Mouse (Mus musculus) limb, embryonic 14.5 days (tissue): ENCODE measurements around the gene Ppp1r3e. TPM values are rescaled to one million over a fixed set of nuclear protein-coding genes. Genes with fewer than 3 reads are reported as not detected.

Experiments used
- ATAC-seq: fragments of 200-750 bp; cut with Nextera tagmentation; 2 replicates; pipeline ENCODE4 v1.8.0; 2017; ENCODE audit warnings: low read depth, moderate number of reproducible peaks, moderate TSS enrichment; ENCODE audit not compliant: low FRiP score
- DNase-seq: peaks from one replicate; pipeline ENCODE4 v3.0.0-alpha.2; 2015; ENCODE audit warnings: low spot score
- H3K27ac ChIP-seq: fragments of 300-500 bp; sonication (generic); replicated peaks from 2 replicates; pipeline ENCODE4 v1.5.1; 2014; ENCODE audit warnings: low read depth, mild to moderate bottlenecking, low read length, moderate library complexity, mixed read lengths
- H3K27me3 ChIP-seq: fragments of 300-500 bp; sonication (generic); 2 replicates; pipeline ENCODE4 v1.6.1; 2014; ENCODE audit warnings: low read length, mixed read lengths; ENCODE audit not compliant: control insufficient read depth, insufficient read depth
- H3K36me3 ChIP-seq: fragments of 300-500 bp; sonication (generic); 2 replicates; pipeline ENCODE4 v1.6.1; 2014; ENCODE audit warnings: mild to moderate bottlenecking, low read length, moderate library complexity, mixed read lengths; ENCODE audit not compliant: control insufficient read depth, insufficient read depth
- H3K4me1 ChIP-seq: fragments of 300-500 bp; sonication (generic); 2 replicates; pipeline ENCODE4 v1.6.1; 2014; ENCODE audit warnings: antibody characterized with exemption, low read length, mixed read lengths; ENCODE audit not compliant: control insufficient read depth, insufficient read depth
- H3K4me2 ChIP-seq: fragments of 300-500 bp; sonication (generic); replicated peaks from 2 replicates; pipeline ENCODE4 v1.6.1; 2014; ENCODE audit warnings: low read depth, mild to moderate bottlenecking, low read length, moderate library complexity; ENCODE audit not compliant: severe bottlenecking
- H3K4me3 ChIP-seq: fragments of 300-500 bp; sonication (generic); replicated peaks from 2 replicates; pipeline ENCODE4 v1.5.1; 2014; ENCODE audit warnings: low read length
- H3K9ac ChIP-seq: fragments of 300-500 bp; sonication (generic); 2 replicates; pipeline ENCODE4 v1.6.1; 2014; ENCODE audit warnings: mild to moderate bottlenecking, low read depth, low read length, moderate library complexity; ENCODE audit not compliant: severe bottlenecking
- H3K9me3 ChIP-seq: fragments of 300-500 bp; sonication (generic); 2 replicates; pipeline ENCODE4 v1.6.1; 2016; ENCODE audit warnings: low read length; ENCODE audit not compliant: control insufficient read depth
- POLR2A ChIP-seq: fragments of 200-500 bp; IDR thresholded peaks from 2 replicates; pipeline ENCODE4 v1.8.0; 2012; ENCODE audit warnings: inconsistent platforms, mild to moderate bottlenecking, moderate library complexity, borderline replicate concordance; ENCODE audit not compliant: insufficient read depth, insufficient read length; ENCODE audit errors: extremely low read depth
- WGBS: fragments of 180-500 bp; shearing (Covaris S2); extraction: QIAGEN DNeasy Blood & Tissue Kit; methylation state at CpG from one replicate; pipeline ENCODE4 v1.1.7; 2014; 5-methylcytosine and 5-hydroxymethylcytosine counted together
- polyA plus RNA-seq, 2 experiments: library from polyadenylated mRNA; depleted of rRNA in 1 of 2; stranded (reverse) in 1 of 2; unstranded in 1 of 2; fragments of >200 nt; fragmentation: Nextera tagmentation in 1 of 2; extraction: Ambion mirVana in 1 of 2; gene quantifications; 2 replicates each; pipeline versions ENCODE4 v1.2.1 to v1.2.3; 2012 to 2014

The Ppp1r3e gene
- polyA plus RNA-seq, 2 experiments: 1.4 to 8.0 TPM

- TF ChIP-seq POLR2A: no peak
- Histone ChIP-seq H3K4me3 (no peak overlapping the region), H3K27ac (no peak overlapping the region), H3K9me3 (no peaks in the 10 kb centered on the region), H3K4me2 (no peak overlapping the region), H3K36me3 (peaks cover 34% of the 10 kb centered on the region), H3K4me1 (no peaks in the 10 kb centered on the region), H3K9ac (no peak overlapping the region), H3K27me3 (no peaks in the 10 kb centered on the region)
- DNase-seq (no peak), ATAC-seq (no peak)
- WGBS: 90% methylated on average over 9 of the region's 9 CpGs
These were observed 19.5 kb downstream of the Ppp1r3e start for GRCm38 (mm10) chr14:54857891-54858290.

GRCm38 (mm10) chr14:54856703-54857102 is 20.6 kb downstream of the Ppp1r3e start:
- H3K9me3 ChIP-seq: no peaks in the 10 kb centered on the region
- H3K27me3 ChIP-seq: no peaks in the 10 kb centered on the region
- no peak overlapping the region for H3K4me3 ChIP-seq
- no peak for TF ChIP-seq POLR2A
- no peak overlapping the region for H3K27ac ChIP-seq
- H3K4me1 ChIP-seq: no peaks in the 10 kb centered on the region
- H3K4me2 ChIP-seq: no peak overlapping the region
- H3K9ac ChIP-seq: no peak overlapping the region
- peaks cover 34% of the 10 kb centered on the region for H3K36me3 ChIP-seq
- no peak for DNase-seq
- no peak for ATAC-seq
- 81% methylated on average over 7 of the region's 7 CpGs for WGBS

- Histone ChIP-seq H3K27me3 (no peaks in the 10 kb centered on the region), H3K36me3 (peaks cover 34% of the 10 kb centered on the region), H3K27ac (no peak overlapping the region), H3K4me1 (no peaks in the 10 kb centered on the region), H3K9me3 (no peaks in the 10 kb centered on the region), H3K4me2 (no peak overlapping the region), H3K4me3 (no peak overlapping the region), H3K9ac (no peak overlapping the region)
- DNase-seq (no peak), ATAC-seq (no peak)
- WGBS: 94% methylated on average over 3 of the region's 3 CpGs
- no peak for TF ChIP-seq POLR2A
These were observed 21.6 kb downstream of the Ppp1r3e start for GRCm38 (mm10) chr14:54855726-54856125.

- DNase-seq: peak; percentile 78
- no peaks in the 10 kb centered on the region for H3K27me3 ChIP-seq
- no peak overlapping the region for H3K4me3 ChIP-seq
- ATAC-seq: no peak
- H3K36me3 ChIP-seq: no peaks in the 10 kb centered on the region
- no peak overlapping the region for H3K4me2 ChIP-seq
- TF ChIP-seq POLR2A: no peak
- H3K27ac ChIP-seq: no peak overlapping the region
- no peak overlapping the region for H3K9ac ChIP-seq
- H3K4me1 ChIP-seq: no peaks in the 10 kb centered on the region
- no peaks in the 10 kb centered on the region for H3K9me3 ChIP-seq
- 4% methylated on average over 4 of the region's 4 CpGs for WGBS
These were observed 33.9 kb downstream of the Ppp1r3e start for GRCm38 (mm10) chr14:54843461-54843860.

- Histone ChIP-seq H3K27ac (no peak overlapping the region), H3K4me2 (no peak overlapping the region), H3K27me3 (no peaks in the 10 kb centered on the region), H3K9me3 (no peaks in the 10 kb centered on the region), H3K4me1 (no peaks in the 10 kb centered on the region), H3K36me3 (no peaks in the 10 kb centered on the region), H3K9ac (no peak overlapping the region), H3K4me3 (no peak overlapping the region)
- TF ChIP-seq POLR2A: no peak
- 54% methylated on average over 1 of the region's 1 CpGs for WGBS
- no peak for DNase-seq
- ATAC-seq: no peak
These were observed 53.6 kb downstream of the Ppp1r3e start for GRCm38 (mm10) chr14:54823716-54824115.

Other genes starting within 250 kb of the Ppp1r3e start
- gene Gm17606, start 236.6 kb downstream of the Ppp1r3e start, polyA plus RNA-seq (2012; rRNA removed): not detected in 2 replicates
- gene Gm17606, start 236.6 kb downstream of the Ppp1r3e start, polyA plus RNA-seq (2014; fragmentation: Nextera tagmentation; extraction: Ambion mirVana): not detected in 2 replicates
- gene Cdh24, start 236.2 kb downstream of the Ppp1r3e start, polyA plus RNA-seq (2012; rRNA removed): 50.0 and 74.9 TPM in 2 replicates
- gene Cdh24, start 236.2 kb downstream of the Ppp1r3e start, polyA plus RNA-seq (2014; fragmentation: Nextera tagmentation; extraction: Ambion mirVana): 5.7 and 6.4 TPM in 2 replicates
- 75.3 and 82.3 TPM in 2 replicates for gene 1700123O20Rik, start 191.3 kb downstream of the Ppp1r3e start, polyA plus RNA-seq (2012; rRNA removed)
- 86.9 and 90.2 TPM in 2 replicates for gene 1700123O20Rik, start 191.3 kb downstream of the Ppp1r3e start, polyA plus RNA-seq (2014; fragmentation: Nextera tagmentation; extraction: Ambion mirVana)
- 280 and 297 TPM in 2 replicates for gene Acin1, start 190.6 kb downstream of the Ppp1r3e start, polyA plus RNA-seq (2012; rRNA removed)
- 99.4 and 118 TPM in 2 replicates for gene Acin1, start 190.6 kb downstream of the Ppp1r3e start, polyA plus RNA-seq (2014; fragmentation: Nextera tagmentation; extraction: Ambion mirVana)
- gene Gm29776, start 178.7 kb downstream of the Ppp1r3e start, polyA plus RNA-seq (2012; rRNA removed): 0.04 and 0.06 TPM in 2 replicates
- 0.21 TPM in 1 of 2 replicates, not detected in the other for gene Gm29776, start 178.7 kb downstream of the Ppp1r3e start, polyA plus RNA-seq (2014; fragmentation: Nextera tagmentation; extraction: Ambion mirVana)
- 0.23 and 0.36 TPM in 2 replicates for gene Cebpe, start 165.4 kb downstream of the Ppp1r3e start, polyA plus RNA-seq (2012; rRNA removed)
- 0.17 and 0.30 TPM in 2 replicates for gene Cebpe, start 165.4 kb downstream of the Ppp1r3e start, polyA plus RNA-seq (2014; fragmentation: Nextera tagmentation; extraction: Ambion mirVana)
- gene Slc7a8, start 95.6 kb downstream of the Ppp1r3e start, polyA plus RNA-seq (2012; rRNA removed): 5.8 and 6.9 TPM in 2 replicates
- 4.5 and 4.7 TPM in 2 replicates for gene Slc7a8, start 95.6 kb downstream of the Ppp1r3e start, polyA plus RNA-seq (2014; fragmentation: Nextera tagmentation; extraction: Ambion mirVana)
- not detected in 2 replicates for gene Rnf212b, start 63.4 kb downstream of the Ppp1r3e start, polyA plus RNA-seq (2012; rRNA removed)
- gene Rnf212b, start 63.4 kb downstream of the Ppp1r3e start, polyA plus RNA-seq (2014; fragmentation: Nextera tagmentation; extraction: Ambion mirVana): not detected in 2 replicates
- 5.9 and 6.3 TPM in 2 replicates for gene Homez, start 6.6 kb downstream of the Ppp1r3e start, polyA plus RNA-seq (2012; rRNA removed)
- 9.0 and 9.2 TPM in 2 replicates for gene Homez, start 6.6 kb downstream of the Ppp1r3e start, polyA plus RNA-seq (2014; fragmentation: Nextera tagmentation; extraction: Ambion mirVana)
- gene Bcl2l2, start 5.8 kb upstream of the Ppp1r3e start, polyA plus RNA-seq (2012; rRNA removed): 44.4 and 46.6 TPM in 2 replicates
- 5.4 and 5.5 TPM in 2 replicates for gene Bcl2l2, start 5.8 kb upstream of the Ppp1r3e start, polyA plus RNA-seq (2014; fragmentation: Nextera tagmentation; extraction: Ambion mirVana)
- gene Gm20521, start 5.9 kb upstream of the Ppp1r3e start, polyA plus RNA-seq (2012; rRNA removed): 0.16 and 1.7 TPM in 2 replicates
- gene Gm20521, start 5.9 kb upstream of the Ppp1r3e start, polyA plus RNA-seq (2014; fragmentation: Nextera tagmentation; extraction: Ambion mirVana): 0.19 TPM in 1 of 2 replicates, not detected in the other
- gene Pabpn1, start 14.9 kb upstream of the Ppp1r3e start, polyA plus RNA-seq (2012; rRNA removed): 476 and 495 TPM in 2 replicates
- 137 and 147 TPM in 2 replicates for gene Pabpn1, start 14.9 kb upstream of the Ppp1r3e start, polyA plus RNA-seq (2014; fragmentation: Nextera tagmentation; extraction: Ambion mirVana)
- 403 and 594 TPM in 2 replicates for gene Slc22a17, start 35.6 kb upstream of the Ppp1r3e start, polyA plus RNA-seq (2012; rRNA removed)
- gene Slc22a17, start 35.6 kb upstream of the Ppp1r3e start, polyA plus RNA-seq (2014; fragmentation: Nextera tagmentation; extraction: Ambion mirVana): 57.9 and 64.3 TPM in 2 replicates
- gene Efs, start 48.6 kb upstream of the Ppp1r3e start, polyA plus RNA-seq (2012; rRNA removed): 117 and 171 TPM in 2 replicates
- gene Efs, start 48.6 kb upstream of the Ppp1r3e start, polyA plus RNA-seq (2014; fragmentation: Nextera tagmentation; extraction: Ambion mirVana): 58.9 and 66.9 TPM in 2 replicates
- gene Il25, start 55.1 kb upstream of the Ppp1r3e start, polyA plus RNA-seq (2012; rRNA removed): 0.31 and 0.77 TPM in 2 replicates
- 0.19 TPM in 1 of 2 replicates, not detected in the other for gene Il25, start 55.1 kb upstream of the Ppp1r3e start, polyA plus RNA-seq (2014; fragmentation: Nextera tagmentation; extraction: Ambion mirVana)
- 22.7 and 35.5 TPM in 2 replicates for gene Cmtm5, start 58.7 kb upstream of the Ppp1r3e start, polyA plus RNA-seq (2012; rRNA removed)
- 18.6 and 20.1 TPM in 2 replicates for gene Cmtm5, start 58.7 kb upstream of the Ppp1r3e start, polyA plus RNA-seq (2014; fragmentation: Nextera tagmentation; extraction: Ambion mirVana)
- gene Myh6, start 89.4 kb upstream of the Ppp1r3e start, polyA plus RNA-seq (2012; rRNA removed): 0.77 and 2.1 TPM in 2 replicates
- 4.8 and 7.3 TPM in 2 replicates for gene Myh6, start 89.4 kb upstream of the Ppp1r3e start, polyA plus RNA-seq (2014; fragmentation: Nextera tagmentation; extraction: Ambion mirVana)
- not detected in 2 replicates for gene Gm17428, start 99.4 kb upstream of the Ppp1r3e start, polyA plus RNA-seq (2012; rRNA removed)
- not detected in 2 replicates for gene Gm17428, start 99.4 kb upstream of the Ppp1r3e start, polyA plus RNA-seq (2014; fragmentation: Nextera tagmentation; extraction: Ambion mirVana)
- gene Myh7, start 117.1 kb upstream of the Ppp1r3e start, polyA plus RNA-seq (2012; rRNA removed): 29.5 and 59.8 TPM in 2 replicates
- 40.0 and 55.3 TPM in 2 replicates for gene Myh7, start 117.1 kb upstream of the Ppp1r3e start, polyA plus RNA-seq (2014; fragmentation: Nextera tagmentation; extraction: Ambion mirVana)
- 43.2 and 62.6 TPM in 2 replicates for gene Ngdn, start 137.9 kb upstream of the Ppp1r3e start, polyA plus RNA-seq (2012; rRNA removed)
- 66.8 and 74.3 TPM in 2 replicates for gene Ngdn, start 137.9 kb upstream of the Ppp1r3e start, polyA plus RNA-seq (2014; fragmentation: Nextera tagmentation; extraction: Ambion mirVana)
- 5.3 and 6.1 TPM in 2 replicates for gene Zfhx2, start 214.8 kb upstream of the Ppp1r3e start, polyA plus RNA-seq (2012; rRNA removed)
- 3.7 and 4.7 TPM in 2 replicates for gene Zfhx2, start 214.8 kb upstream of the Ppp1r3e start, polyA plus RNA-seq (2014; fragmentation: Nextera tagmentation; extraction: Ambion mirVana)
- 11.9 and 12.4 TPM in 2 replicates for gene Thtpa, start 217.2 kb upstream of the Ppp1r3e start, polyA plus RNA-seq (2012; rRNA removed)
- gene Thtpa, start 217.2 kb upstream of the Ppp1r3e start, polyA plus RNA-seq (2014; fragmentation: Nextera tagmentation; extraction: Ambion mirVana): 19.9 and 20.3 TPM in 2 replicates
- gene Ap1g2, start 229.0 kb upstream of the Ppp1r3e start, polyA plus RNA-seq (2012; rRNA removed): 22.9 and 31.4 TPM in 2 replicates
- 19.5 and 20.4 TPM in 2 replicates for gene Ap1g2, start 229.0 kb upstream of the Ppp1r3e start, polyA plus RNA-seq (2014; fragmentation: Nextera tagmentation; extraction: Ambion mirVana)
- gene Jph4, start 239.4 kb upstream of the Ppp1r3e start, polyA plus RNA-seq (2012; rRNA removed): 10.4 and 11.2 TPM in 2 replicates
- 2.5 and 3.0 TPM in 2 replicates for gene Jph4, start 239.4 kb upstream of the Ppp1r3e start, polyA plus RNA-seq (2014; fragmentation: Nextera tagmentation; extraction: Ambion mirVana)